Mouse (Mus musculus): ENCODE measurements around the gene Cdc7.

Cdc7 gene

DNA sequence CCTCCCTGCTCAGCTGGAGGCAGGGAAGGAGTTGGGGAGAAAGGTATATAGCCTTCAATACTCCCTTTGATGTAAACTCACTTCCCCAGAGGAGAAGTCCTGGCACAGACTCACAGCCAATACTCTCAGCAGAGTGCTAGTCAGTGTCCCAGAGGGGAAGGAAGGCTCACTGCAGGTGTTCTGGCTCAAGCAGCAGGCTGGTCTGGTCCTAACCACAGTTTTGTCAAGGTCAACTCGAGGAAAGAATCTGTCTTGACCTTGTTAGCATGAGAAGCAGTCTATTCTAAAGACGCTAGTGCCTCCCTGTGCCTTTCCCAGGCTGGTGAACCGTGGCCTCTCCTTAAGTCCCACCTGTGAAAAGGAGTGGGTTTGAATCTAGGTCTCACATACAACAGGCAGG, 30.6 kb downstream of the Cdc7 start:
- DNase-seq, result no peak

- DNase-seq, result peak; percentile 60
These were observed 31.9 kb downstream of the Cdc7 start for GRCm38 (mm10) chr5:106995886-106996538.

DNA sequence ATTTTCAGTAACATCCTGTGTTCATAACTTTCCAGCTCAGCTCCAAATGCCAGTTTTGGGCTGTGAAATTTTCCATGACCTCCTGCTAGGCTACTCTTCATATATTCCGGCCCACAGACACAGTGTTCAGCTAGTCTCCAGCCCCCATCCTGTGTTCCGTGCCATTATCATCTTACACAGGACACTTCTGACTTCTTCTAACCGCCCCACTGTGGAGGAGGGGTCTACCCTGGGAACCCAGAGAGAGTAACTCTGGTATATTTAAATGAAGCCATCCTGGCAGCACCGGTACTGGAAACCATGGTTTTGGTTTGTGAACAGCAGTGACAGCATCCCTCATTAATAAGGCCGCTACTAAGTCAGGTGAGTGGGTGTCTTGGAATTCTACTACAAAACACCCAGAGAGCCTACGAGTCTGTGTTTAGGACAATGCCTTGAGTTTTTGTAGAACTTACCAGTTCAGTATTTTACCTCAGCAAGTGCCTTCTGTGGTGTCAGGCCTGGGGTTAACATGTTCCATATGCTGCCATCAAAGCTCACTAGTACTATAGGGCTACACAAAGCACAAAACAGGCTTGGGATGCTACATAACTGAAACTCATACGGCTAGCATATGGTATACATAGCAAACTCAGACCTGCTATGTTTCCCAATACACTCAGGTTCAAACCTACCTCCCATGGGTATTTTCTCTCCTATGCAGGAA, 32.6 kb downstream of the Cdc7 start:
- no peak for DNase-seq

- no peak for DNase-seq
These were observed 37.4 kb downstream of the Cdc7 start for GRCm38 (mm10) chr5:107001396-107002090.

DNA sequence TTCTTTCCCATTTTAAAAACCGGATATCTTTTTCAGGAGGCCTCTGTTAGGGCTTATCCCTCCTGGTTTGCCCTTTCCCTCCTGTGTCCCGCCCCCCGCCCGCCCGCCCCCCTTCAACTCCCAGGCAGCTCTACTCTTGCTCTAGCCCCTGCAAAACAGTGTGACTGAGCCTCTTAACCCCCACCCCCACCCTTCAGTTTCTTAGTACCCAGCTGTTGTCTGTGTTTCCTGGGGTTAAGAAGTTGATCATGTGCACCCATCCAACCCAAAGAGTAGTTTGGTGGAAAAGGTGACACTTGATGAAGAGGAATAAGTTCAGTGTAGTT, 37.9 kb downstream of the Cdc7 start:
- no peak for DNase-seq

DNA sequence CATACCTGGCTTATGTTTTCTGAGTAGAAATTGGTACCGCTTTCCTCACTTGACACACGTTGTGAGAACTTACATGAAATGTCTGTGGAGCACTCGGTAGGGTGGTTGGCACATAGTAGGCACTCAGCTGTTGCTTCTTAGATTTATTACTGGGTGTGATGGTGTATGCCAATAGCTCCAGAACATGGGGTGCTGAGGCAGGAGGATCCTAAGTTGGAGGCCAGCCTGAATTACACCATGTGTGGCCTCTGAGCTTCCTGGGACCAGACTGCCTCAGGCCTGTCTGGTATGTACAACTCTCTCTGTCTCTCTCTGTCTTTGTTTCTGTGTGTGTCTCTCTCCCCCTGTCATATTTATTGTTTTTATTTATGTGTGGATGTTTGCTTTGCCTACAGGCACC, 45.6 kb downstream of the Cdc7 start:
- DNase-seq, result no peak

DNA sequence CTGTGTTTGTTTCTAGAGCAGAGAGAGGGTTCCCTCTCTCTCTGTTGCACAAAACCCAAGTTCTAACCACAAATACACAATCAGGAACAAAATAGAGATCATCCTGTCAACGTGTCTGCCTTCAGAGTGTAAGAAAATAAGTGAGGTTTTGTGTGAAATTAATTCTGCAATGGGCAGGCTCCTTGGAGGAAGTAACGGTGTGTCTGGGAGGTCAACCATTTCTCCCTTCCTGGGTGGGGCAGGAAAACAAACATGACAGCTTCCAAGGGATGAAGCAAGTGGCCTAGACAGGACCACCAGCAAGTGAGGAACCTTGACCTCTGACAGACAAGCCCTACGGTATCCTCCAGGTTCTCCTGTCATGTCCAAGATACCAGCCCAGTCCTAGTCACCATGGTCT, 46.2 kb downstream of the Cdc7 start:
- no peak for DNase-seq

GRCm38 (mm10) chr5:107011316-107012029, 47.4 kb downstream of the Cdc7 start:
- no peak for DNase-seq

- no peak for DNase-seq
These were observed 48.1 kb downstream of the Cdc7 start for GRCm38 (mm10) chr5:107012030-107012715.

- no peak for DNase-seq
These were observed 49.3 kb downstream of the Cdc7 start for GRCm38 (mm10) chr5:107013393-107013792.

GRCm38 (mm10) chr5:107014146-107014545, 50.0 kb downstream of the Cdc7 start:
- no peak for DNase-seq

DNA sequence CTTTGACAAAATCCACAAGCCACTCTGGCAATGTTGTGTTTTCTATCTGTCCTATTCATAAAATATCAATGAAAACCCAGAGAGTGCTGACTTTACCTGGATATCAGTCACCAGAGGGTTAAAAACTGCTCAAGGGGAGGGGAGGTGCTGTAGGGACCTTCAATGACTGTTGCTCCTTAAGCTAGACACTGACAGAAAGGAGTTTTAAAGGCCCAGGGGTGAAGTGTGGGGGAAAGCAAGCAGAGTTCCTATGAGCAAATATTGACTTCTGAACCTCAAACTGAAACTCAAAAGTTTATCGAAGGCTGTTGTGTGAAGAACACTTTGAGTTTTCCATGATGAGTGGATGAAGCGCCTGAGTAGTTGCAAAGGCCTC, 50.9 kb downstream of the Cdc7 start:
- no peak for DNase-seq

- no peak for DNase-seq
These were observed 51.4 kb downstream of the Cdc7 start for GRCm38 (mm10) chr5:107015422-107016081.

DNA sequence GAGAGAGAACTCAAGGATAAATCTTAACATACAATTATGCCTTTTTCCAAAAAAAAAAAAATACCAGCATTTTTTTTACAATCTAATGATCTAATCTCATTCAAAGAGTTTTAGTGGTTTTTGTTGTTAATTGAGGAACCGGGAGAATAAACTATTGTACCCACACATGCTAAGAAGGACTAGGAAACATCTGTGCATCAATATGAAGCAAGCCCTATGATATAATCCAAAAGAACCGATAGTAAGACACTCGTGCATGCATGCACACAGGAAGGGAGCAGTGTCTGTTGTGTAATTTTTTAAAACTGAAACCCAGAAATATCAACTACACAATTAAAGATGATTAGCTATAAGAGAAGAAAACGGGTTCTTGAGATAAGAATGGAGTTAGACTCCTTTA, 52.4 kb downstream of the Cdc7 start:
- no peak for DNase-seq

DNA sequence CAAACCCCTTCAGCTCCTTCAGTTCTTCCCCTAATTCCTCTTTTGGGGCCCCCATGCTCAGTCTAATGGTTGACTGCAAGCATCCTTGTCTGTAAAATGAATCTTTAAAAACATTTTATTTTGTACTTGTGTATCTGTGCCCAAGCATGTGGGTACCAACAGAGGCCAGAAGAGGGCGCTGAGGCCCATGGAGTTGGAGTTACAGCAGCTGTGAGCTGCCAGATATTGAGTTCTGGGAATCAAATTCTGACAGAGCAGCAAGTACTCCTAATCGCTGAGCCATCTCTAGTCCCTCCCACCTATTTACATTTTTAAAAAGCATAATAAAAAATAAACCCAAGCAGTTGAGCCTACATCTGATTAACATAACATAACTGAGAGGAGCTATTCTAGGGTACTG, 53.4 kb downstream of the Cdc7 start:
- DNase-seq, result no peak

GRCm38 (mm10) chr5:107019057-107019456, 54.9 kb downstream of the Cdc7 start:
- no peak for DNase-seq

- DNase-seq, result no peak
These were observed 55.8 kb downstream of the Cdc7 start for GRCm38 (mm10) chr5:107019904-107020303.

DNA sequence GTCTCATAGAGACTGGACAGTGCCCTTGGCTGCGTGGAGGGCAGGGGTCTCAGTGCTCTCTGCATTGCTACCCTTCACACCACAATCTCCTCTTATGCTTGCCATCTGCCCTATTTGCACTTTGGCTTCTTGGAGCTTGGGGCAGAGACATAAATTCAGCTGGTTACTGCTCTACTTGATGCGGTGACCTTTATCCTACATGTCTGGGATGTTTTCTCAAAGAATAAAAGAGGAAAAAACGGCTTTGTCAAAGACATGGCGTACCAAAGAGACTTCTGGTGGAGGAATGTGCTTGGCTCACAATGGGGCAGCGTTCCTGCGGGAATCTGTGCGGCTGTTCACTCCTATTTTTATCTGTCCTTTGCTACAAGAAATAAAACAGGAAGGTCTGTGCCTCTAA, 56.2 kb downstream of the Cdc7 start:
- DNase-seq, result no peak

GRCm38 (mm10) chr5:107021291-107022063, 57.4 kb downstream of the Cdc7 start:
- no peak for DNase-seq

DNA sequence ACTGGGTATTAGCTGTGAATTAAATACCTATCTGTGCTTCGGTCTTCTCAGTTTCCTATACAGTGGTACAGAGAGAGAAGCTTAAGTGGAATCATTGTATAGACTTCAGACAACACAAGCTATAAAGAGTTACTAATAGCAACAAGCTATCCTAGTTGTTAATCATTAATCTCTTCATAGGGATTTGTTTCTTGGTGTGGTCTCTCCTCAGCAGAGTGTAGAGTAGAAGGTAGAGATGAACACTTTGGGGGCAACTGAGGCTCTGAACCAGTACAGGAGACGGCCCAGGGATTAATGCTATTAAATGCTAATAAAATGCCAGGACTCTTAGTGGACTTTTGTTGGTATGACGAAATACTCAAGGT, 57.9 kb downstream of the Cdc7 start:
- no peak for DNase-seq

GRCm38 (mm10) chr5:107023951-107024350, 59.8 kb downstream of the Cdc7 start:
- no peak for DNase-seq

DNA sequence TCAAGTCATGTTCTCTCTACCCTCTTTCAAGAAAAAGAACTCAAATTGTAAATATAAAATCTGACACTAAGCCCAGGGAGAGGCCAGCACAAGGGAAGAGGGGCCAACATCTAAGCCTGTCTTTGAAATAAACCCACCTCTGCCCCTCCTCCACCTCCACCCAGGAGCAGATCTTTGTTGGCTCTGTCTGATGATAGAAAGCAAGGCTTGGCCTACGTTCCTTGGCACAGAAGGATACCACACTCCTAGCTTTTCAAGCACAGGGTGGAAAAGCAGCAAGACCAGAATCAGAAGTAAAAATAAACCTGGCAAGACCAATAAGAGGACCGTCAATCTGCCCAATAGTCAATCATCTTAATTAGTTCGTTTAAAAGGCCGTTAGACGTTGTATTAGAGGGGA, 61.2 kb downstream of the Cdc7 start:
- no peak for DNase-seq
